Mouse (Mus musculus) cerebellum, postnatal 4 days (tissue): ENCODE measurements around the gene Tsen2.
A peak's percentile ranks its signal among the peaks of the same experiment; 100 is the strongest.

Experiments
- DNase-seq, 2 experiments: peaks; one replicate each; pipeline ENCODE4 v3.0.0; 2022; ENCODE audit warnings: low spot score in 2 of 2, mixed read lengths in 1 of 2

Tsen2 gene

GRCm38 (mm10) chr6:115601715-115602523, 57.5 kb downstream of the Tsen2 start, which contains the start of gene Mkrn2:
Gene Mkrn2 (plus strand): TSS chr6:115601902.
- peak; percentile 81 to 91 for DNase-seq

GRCm38 (mm10) chr6:115606461-115606860, 62.0 kb downstream of the Tsen2 start:
- DNase-seq: no peak

- DNase-seq: no peak
Observed at GRCm38 (mm10) chr6:115607429-115607828, 63.0 kb downstream of the Tsen2 start.

DNA sequence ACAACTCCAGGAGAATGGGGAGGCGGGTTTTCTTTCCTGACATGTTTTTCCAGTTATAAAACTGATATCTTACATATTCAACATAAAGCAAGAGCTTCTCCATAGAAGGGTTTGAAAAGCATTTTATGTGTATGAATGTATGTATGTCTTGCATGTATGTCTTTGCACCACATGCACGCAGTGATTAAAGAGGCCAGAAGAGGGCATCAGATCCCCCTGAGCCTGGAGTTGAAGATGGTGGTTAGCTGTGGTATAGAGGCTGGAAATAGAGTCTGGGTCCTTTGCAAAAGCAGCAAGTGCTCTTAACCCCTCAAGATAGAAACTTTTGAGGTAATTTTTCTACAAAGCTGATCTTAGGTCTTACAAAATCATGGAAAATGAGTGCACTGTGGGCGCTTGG, 64.7 kb downstream of the Tsen2 start:
- no peak for DNase-seq

DNA sequence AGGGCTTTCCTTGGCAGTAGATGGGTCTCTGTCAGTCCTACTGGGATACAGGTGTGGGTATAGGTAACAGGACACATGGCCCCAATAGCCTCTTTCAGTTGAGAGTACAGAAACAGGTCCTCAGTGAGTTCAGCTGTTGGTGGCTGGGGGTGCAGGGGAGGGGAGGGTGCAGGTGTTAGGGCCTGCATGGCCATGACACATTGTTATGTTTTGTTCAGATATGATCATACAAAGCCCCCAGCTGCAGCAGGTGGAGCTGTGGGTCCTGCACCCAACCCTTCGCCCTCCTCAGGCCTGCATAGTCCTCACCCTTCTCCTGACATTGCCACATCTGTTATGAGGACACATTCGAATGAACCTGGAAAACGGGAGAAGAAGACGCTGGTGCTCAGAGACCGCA, 65.8 kb downstream of the Tsen2 start:
- no peak for DNase-seq

GRCm38 (mm10) chr6:115613793-115614192, 69.3 kb downstream of the Tsen2 start:
- DNase-seq: no peak

DNA sequence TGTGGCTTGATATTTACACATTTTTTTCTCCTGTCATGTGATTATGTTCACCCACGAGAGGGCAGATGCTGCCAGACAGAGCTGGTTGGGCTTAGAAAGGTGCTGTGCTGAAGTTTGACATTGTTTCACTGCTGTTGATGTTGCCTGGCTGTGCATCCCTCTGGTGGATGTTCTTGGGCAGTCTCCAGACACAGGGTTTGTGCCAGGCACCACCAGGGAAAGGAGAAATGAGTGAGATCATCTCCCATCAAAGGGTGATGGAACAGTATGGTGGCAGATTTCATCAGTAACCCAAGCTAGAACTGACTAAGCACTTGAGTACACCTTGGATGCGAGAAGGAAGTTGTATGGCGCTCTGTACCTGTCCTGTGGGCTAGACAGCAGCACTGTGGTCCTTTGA, 71.5 kb downstream of the Tsen2 start:
- no peak for DNase-seq

- no peak for DNase-seq
Observed at GRCm38 (mm10) chr6:115619818-115620217, 75.4 kb downstream of the Tsen2 start.

GRCm38 (mm10) chr6:115620942-115621341, 76.5 kb downstream of the Tsen2 start:
- DNase-seq: no peak

- no peak for DNase-seq
Observed at GRCm38 (mm10) chr6:115626121-115626520, 81.7 kb downstream of the Tsen2 start.
